Mouse (Mus musculus) left cerebral cortex, postnatal 14 days (tissue): ENCODE results near the gene Cpa3. TPM values are rescaled to one million over a fixed set of nuclear protein-coding genes. Genes with fewer than 3 reads are reported as not detected.

Experiments
- microRNA-seq, 2 experiments: library from miRNA; unstranded; fragments of <30 nt; microRNA quantifications; one replicate each; pipeline ENCODE4 v1.2.0; 2022
- total RNA-seq, 2 experiments: library from RNA; stranded (reverse); gene quantifications; 2 replicates each; pipeline ENCODE4 v1.2.3; 2021

Gene Cpa3
- total RNA-seq, 2 experiments from 2014 or later = not detected

Small RNA genes within 50 kb of the gene (microRNA-seq; reads per million reads assigned to microRNA genes)
- 0 reads per million in 2 experiments for gene Mir7007

Other genes starting within 250 kb of the Cpa3 start
- gene Hps3, start 206.9 kb downstream of the Cpa3 start, total RNA-seq = 10 to 100 TPM; 16.2 to 17.4 TPM
- 10 to 100 TPM; 16.7 TPM for gene Hltf, start 184.4 kb downstream of the Cpa3 start, total RNA-seq
- 10 to 100 TPM; 37.4 to 40.8 TPM for gene Gyg, start 86.9 kb downstream of the Cpa3 start, total RNA-seq
- under 1 TPM; 0.18 to 0.38 TPM for gene Cpb1, start 33.6 kb upstream of the Cpa3 start, total RNA-seq
- gene Agtr1b, start 125.0 kb upstream of the Cpa3 start, total RNA-seq = under 1 TPM; 0.15 to 0.22 TPM